Mouse (Mus musculus): ENCODE results near the gene Man2a1. TPM values are rescaled to one million over a fixed set of nuclear protein-coding genes. Genes with fewer than 3 reads are reported as not detected.

Gene Man2a1
- polyA plus RNA-seq, 1 experiment from 2014 or later = 5.1 TPM

GRCm38 (mm10) chr17:64684088-64684487 is 83.6 kb downstream of the Man2a1 start:
- no peaks in the 10 kb centered on the region for H3K9me3 ChIP-seq (ENCODE audit: control insufficient read depth, low read length)
- no peak for DNase-seq
- ATAC-seq (ENCODE audit: low FRiP score, low TSS enrichment) = no peak
- no peaks in the 10 kb centered on the region for H3K4me1 ChIP-seq (ENCODE audit: control insufficient read depth, insufficient read depth, low read length)
- H3K27me3 ChIP-seq (ENCODE audit: control insufficient read depth, insufficient read depth, low read length) = no peaks in the 10 kb centered on the region
- H3K27ac ChIP-seq (replicated peaks; ENCODE audit: low read depth, low read length) = no peak overlapping the region
- WGBS = 98% methylated on average over 4 of the region's 4 CpGs
- no peak overlapping the region for H3K4me3 ChIP-seq (replicated peaks; ENCODE audit: low read depth, low read length)
- peaks cover 6% of the 10 kb centered on the region; the same call in 1 of the 2 replicates for H3K36me3 ChIP-seq (ENCODE audit: control insufficient read depth, insufficient read depth, low read length)
- no peak overlapping the region for H3K4me2 ChIP-seq (ENCODE audit: low read length)
- H3K9ac ChIP-seq (replicated peaks; ENCODE audit: low read length) = no peak overlapping the region

GRCm38 (mm10) chr17:64685216-64685903 is 84.8 kb downstream of the Man2a1 start:
- Histone ChIP-seq H3K4me2 (ENCODE audit: low read length) (no peak overlapping the region), H3K9me3 (ENCODE audit: control insufficient read depth, low read length) (0 out of 2 replicates have a peak, but pooled peaks cover under 1% of the 10 kb centered on the region), H3K9ac (replicated peaks; ENCODE audit: low read length) (no peak overlapping the region), H3K4me1 (ENCODE audit: control insufficient read depth, insufficient read depth, low read length) (no peaks in the 10 kb centered on the region), H3K27me3 (ENCODE audit: control insufficient read depth, insufficient read depth, low read length) (no peaks in the 10 kb centered on the region), H3K36me3 (ENCODE audit: control insufficient read depth, insufficient read depth, low read length) (peaks cover 12% of the 10 kb centered on the region; the same call in 1 of the 2 replicates), H3K27ac (replicated peaks; ENCODE audit: low read depth, low read length) (no peak overlapping the region), H3K4me3 (replicated peaks; ENCODE audit: low read depth, low read length) (no peak overlapping the region)
- no peak for ATAC-seq (ENCODE audit: low FRiP score, low TSS enrichment)
- no peak for DNase-seq
- WGBS = 91% methylated on average over 6 of the region's 6 CpGs

GRCm38 (mm10) chr17:64689614-64690013 is 89.1 kb downstream of the Man2a1 start:
- H3K27me3 ChIP-seq (ENCODE audit: control insufficient read depth, insufficient read depth, low read length) = no peaks in the 10 kb centered on the region
- H3K9me3 ChIP-seq (ENCODE audit: control insufficient read depth, low read length) = peaks cover 10% of the 10 kb centered on the region; the same call in 1 of the 2 replicates
- WGBS = 96% methylated on average over 3 of the region's 3 CpGs
- peaks cover 23% of the 10 kb centered on the region for H3K36me3 ChIP-seq (ENCODE audit: control insufficient read depth, insufficient read depth, low read length)
- no peak for DNase-seq
- no peak for ATAC-seq (ENCODE audit: low FRiP score, low TSS enrichment)
- no peak overlapping the region for H3K9ac ChIP-seq (replicated peaks; ENCODE audit: low read length)
- H3K4me3 ChIP-seq (replicated peaks; ENCODE audit: low read depth, low read length) = no peak overlapping the region
- H3K27ac ChIP-seq (replicated peaks; ENCODE audit: low read depth, low read length) = no peak overlapping the region
- H3K4me1 ChIP-seq (ENCODE audit: control insufficient read depth, insufficient read depth, low read length) = no peaks in the 10 kb centered on the region
- no peak overlapping the region for H3K4me2 ChIP-seq (ENCODE audit: low read length)

GRCm38 (mm10) chr17:64697277-64697831 is 96.8 kb downstream of the Man2a1 start:
- H3K9me3 ChIP-seq (ENCODE audit: control insufficient read depth, low read length) = no peaks in the 10 kb centered on the region
- H3K27ac ChIP-seq (replicated peaks; ENCODE audit: low read depth, low read length) = no peak overlapping the region
- DNase-seq (no peak), ATAC-seq (ENCODE audit: low FRiP score, low TSS enrichment) (no peak)
- 67% methylated on average over 10 of the region's 10 CpGs for WGBS
- no peaks in the 10 kb centered on the region for H3K27me3 ChIP-seq (ENCODE audit: control insufficient read depth, insufficient read depth, low read length)
- no peaks in the 10 kb centered on the region for H3K4me1 ChIP-seq (ENCODE audit: control insufficient read depth, insufficient read depth, low read length)
- no peak overlapping the region for H3K4me3 ChIP-seq (replicated peaks; ENCODE audit: low read depth, low read length)
- H3K4me2 ChIP-seq (ENCODE audit: low read length) = no peak overlapping the region
- no peak overlapping the region for H3K9ac ChIP-seq (replicated peaks; ENCODE audit: low read length)
- no peaks in the 10 kb centered on the region for H3K36me3 ChIP-seq (ENCODE audit: control insufficient read depth, insufficient read depth, low read length)

- no peak overlapping the region for H3K4me2 ChIP-seq (ENCODE audit: low read length)
- no peaks in the 10 kb centered on the region for H3K9me3 ChIP-seq (ENCODE audit: control insufficient read depth, low read length)
- H3K4me1 ChIP-seq (ENCODE audit: control insufficient read depth, insufficient read depth, low read length) = no peaks in the 10 kb centered on the region
- H3K4me3 ChIP-seq (replicated peaks; ENCODE audit: low read depth, low read length) = no peak overlapping the region
- no peak for DNase-seq
- WGBS = 85% methylated on average over 8 of the region's 8 CpGs
- no peak overlapping the region for H3K9ac ChIP-seq (replicated peaks; ENCODE audit: low read length)
- no peak for ATAC-seq (ENCODE audit: low FRiP score, low TSS enrichment)
- no peaks in the 10 kb centered on the region for H3K27me3 ChIP-seq (ENCODE audit: control insufficient read depth, insufficient read depth, low read length)
- no peaks in the 10 kb centered on the region for H3K36me3 ChIP-seq (ENCODE audit: control insufficient read depth, insufficient read depth, low read length)
- H3K27ac ChIP-seq (replicated peaks; ENCODE audit: low read depth, low read length) = no peak overlapping the region
Observed at GRCm38 (mm10) chr17:64698516-64698915, 98.0 kb downstream of the Man2a1 start.

GRCm38 (mm10) chr17:64703649-64704230 is 103.2 kb downstream of the Man2a1 start:
- no peak overlapping the region for H3K9ac ChIP-seq (replicated peaks; ENCODE audit: low read length)
- 31% methylated on average over 4 of the region's 4 CpGs for WGBS
- no peak overlapping the region for H3K4me2 ChIP-seq (ENCODE audit: low read length)
- DNase-seq = peak; percentile 52
- H3K4me3 ChIP-seq (replicated peaks; ENCODE audit: low read depth, low read length) = no peak overlapping the region
- ATAC-seq (ENCODE audit: low FRiP score, low TSS enrichment) = peak; percentile 31; the same call in 1 of the 2 replicates
- H3K27ac ChIP-seq (replicated peaks; ENCODE audit: low read depth, low read length) = no peak overlapping the region; the same call in 1 of the 2 replicates
- H3K4me1 ChIP-seq (ENCODE audit: control insufficient read depth, insufficient read depth, low read length) = no peaks in the 10 kb centered on the region
- H3K9me3 ChIP-seq (ENCODE audit: control insufficient read depth, low read length) = no peaks in the 10 kb centered on the region
- no peaks in the 10 kb centered on the region for H3K36me3 ChIP-seq (ENCODE audit: control insufficient read depth, insufficient read depth, low read length)
- H3K27me3 ChIP-seq (ENCODE audit: control insufficient read depth, insufficient read depth, low read length) = no peaks in the 10 kb centered on the region

GRCm38 (mm10) chr17:64707529-64707928 is 107.0 kb downstream of the Man2a1 start:
- DNase-seq (no peak), ATAC-seq (ENCODE audit: low FRiP score, low TSS enrichment) (no peak)
- 79% methylated on average over 6 of the region's 6 CpGs for WGBS
- no peak overlapping the region for H3K27ac ChIP-seq (replicated peaks; ENCODE audit: low read depth, low read length)
- no peaks in the 10 kb centered on the region for H3K9me3 ChIP-seq (ENCODE audit: control insufficient read depth, low read length)
- no peak overlapping the region for H3K4me3 ChIP-seq (replicated peaks; ENCODE audit: low read depth, low read length)
- no peak overlapping the region for H3K4me2 ChIP-seq (ENCODE audit: low read length)
- H3K9ac ChIP-seq (replicated peaks; ENCODE audit: low read length) = no peak overlapping the region
- H3K4me1 ChIP-seq (ENCODE audit: control insufficient read depth, insufficient read depth, low read length) = no peaks in the 10 kb centered on the region
- H3K36me3 ChIP-seq (ENCODE audit: control insufficient read depth, insufficient read depth, low read length) = no peaks in the 10 kb centered on the region
- no peaks in the 10 kb centered on the region for H3K27me3 ChIP-seq (ENCODE audit: control insufficient read depth, insufficient read depth, low read length)

- 72% methylated on average over 4 of the region's 4 CpGs for WGBS
- Histone ChIP-seq H3K36me3 (ENCODE audit: control insufficient read depth, insufficient read depth, low read length) (peaks cover 12% of the 10 kb centered on the region), H3K9me3 (ENCODE audit: control insufficient read depth, low read length) (no peaks in the 10 kb centered on the region), H3K4me1 (ENCODE audit: control insufficient read depth, insufficient read depth, low read length) (no peaks in the 10 kb centered on the region), H3K27me3 (ENCODE audit: control insufficient read depth, insufficient read depth, low read length) (no peaks in the 10 kb centered on the region), H3K9ac (replicated peaks; ENCODE audit: low read length) (no peak overlapping the region), H3K4me3 (replicated peaks; ENCODE audit: low read depth, low read length) (no peak overlapping the region), H3K4me2 (ENCODE audit: low read length) (no peak overlapping the region), H3K27ac (replicated peaks; ENCODE audit: low read depth, low read length) (no peak overlapping the region)
- ATAC-seq (ENCODE audit: low FRiP score, low TSS enrichment) (no peak), DNase-seq (peak; percentile 22)
Observed at GRCm38 (mm10) chr17:64716318-64716717, 115.8 kb downstream of the Man2a1 start.

- no peak overlapping the region for H3K9ac ChIP-seq (replicated peaks; ENCODE audit: low read length)
- DNase-seq = no peak
- no peaks in the 10 kb centered on the region for H3K4me1 ChIP-seq (ENCODE audit: control insufficient read depth, insufficient read depth, low read length)
- H3K4me2 ChIP-seq (ENCODE audit: low read length) = no peak overlapping the region
- WGBS = 62% methylated on average over 5 of the region's 5 CpGs
- no peak overlapping the region for H3K4me3 ChIP-seq (replicated peaks; ENCODE audit: low read depth, low read length)
- no peak for ATAC-seq (ENCODE audit: low FRiP score, low TSS enrichment)
- H3K27me3 ChIP-seq (ENCODE audit: control insufficient read depth, insufficient read depth, low read length) = no peaks in the 10 kb centered on the region
- no peak overlapping the region for H3K27ac ChIP-seq (replicated peaks; ENCODE audit: low read depth, low read length)
- peaks cover under 1% of the 10 kb centered on the region for H3K36me3 ChIP-seq (ENCODE audit: control insufficient read depth, insufficient read depth, low read length)
- no peaks in the 10 kb centered on the region for H3K9me3 ChIP-seq (ENCODE audit: control insufficient read depth, low read length)
Observed at GRCm38 (mm10) chr17:64719760-64720159, 119.2 kb downstream of the Man2a1 start.

Measured in midbrain, embryonic 14.5 days (tissue).